Mouse (Mus musculus) embryonic facial prominence, embryonic 12.5 days (tissue): ENCODE measurements around the gene Nfs1. TPM values are rescaled to one million over a fixed set of nuclear protein-coding genes. Genes with fewer than 3 reads are reported as not detected.
"Not testable (repeated sequence)": the region's sequence is repeated elsewhere in the genome, so short reads cannot be mapped to it uniquely, and the experiment has no call there.

Experiments
- ATAC-seq: fragments of 200-750 bp; cut with Nextera tagmentation; 2 replicates; pipeline ENCODE4 v1.8.0; 2017; ENCODE audit not compliant: insufficient number of reproducible peaks, insufficient read depth, low FRiP score, low TSS enrichment
- H3K27ac ChIP-seq: fragments of 300-500 bp; sonication (generic); 2 replicates; pipeline ENCODE4 v1.5.1; 2016; ENCODE audit warnings: mild to moderate bottlenecking
- H3K27me3 ChIP-seq: fragments of 300-500 bp; sonication (generic); 2 replicates; pipeline ENCODE4 v1.6.1; 2016; ENCODE audit warnings: mild to moderate bottlenecking, moderate library complexity
- H3K36me3 ChIP-seq: fragments of 300-500 bp; sonication (generic); 2 replicates; pipeline ENCODE4 v1.6.1; 2016; ENCODE audit warnings: mild to moderate bottlenecking
- H3K4me1 ChIP-seq: fragments of 300-500 bp; sonication (generic); 2 replicates; pipeline ENCODE4 v1.6.1; 2016
- H3K4me2 ChIP-seq: fragments of 300-500 bp; sonication (generic); replicated peaks from 2 replicates; pipeline ENCODE4 v1.6.1; 2016; ENCODE audit warnings: mild to moderate bottlenecking, moderate library complexity
- H3K4me3 ChIP-seq: fragments of 300-500 bp; sonication (generic); 2 replicates; pipeline ENCODE4 v1.5.1; 2016; ENCODE audit warnings: mild to moderate bottlenecking
- H3K9ac ChIP-seq: fragments of 300-500 bp; sonication (generic); 2 replicates; pipeline ENCODE4 v1.6.1; 2016; ENCODE audit warnings: mild to moderate bottlenecking, moderate library complexity
- H3K9me3 ChIP-seq: fragments of 300-500 bp; sonication (generic); 2 replicates; pipeline ENCODE4 v1.6.1; 2016; ENCODE audit warnings: mild to moderate bottlenecking, moderate library complexity
- WGBS: fragments of 180-500 bp; shearing (Covaris S2); methylation state at CpG from one replicate; pipeline ENCODE4 v1.1.7; 2016; 5-methylcytosine and 5-hydroxymethylcytosine counted together
- polyA plus RNA-seq: library from polyadenylated mRNA; unstranded; fragments of >200 nt; fragmentation: Nextera tagmentation; extraction: Ambion mirVana; gene quantifications from 2 replicates; pipeline ENCODE4 v1.2.1, GENCODE M21; 2016

Nfs1 gene
- polyA plus RNA-seq: 30.7 and 34.2 TPM in 2 replicates

DNA sequence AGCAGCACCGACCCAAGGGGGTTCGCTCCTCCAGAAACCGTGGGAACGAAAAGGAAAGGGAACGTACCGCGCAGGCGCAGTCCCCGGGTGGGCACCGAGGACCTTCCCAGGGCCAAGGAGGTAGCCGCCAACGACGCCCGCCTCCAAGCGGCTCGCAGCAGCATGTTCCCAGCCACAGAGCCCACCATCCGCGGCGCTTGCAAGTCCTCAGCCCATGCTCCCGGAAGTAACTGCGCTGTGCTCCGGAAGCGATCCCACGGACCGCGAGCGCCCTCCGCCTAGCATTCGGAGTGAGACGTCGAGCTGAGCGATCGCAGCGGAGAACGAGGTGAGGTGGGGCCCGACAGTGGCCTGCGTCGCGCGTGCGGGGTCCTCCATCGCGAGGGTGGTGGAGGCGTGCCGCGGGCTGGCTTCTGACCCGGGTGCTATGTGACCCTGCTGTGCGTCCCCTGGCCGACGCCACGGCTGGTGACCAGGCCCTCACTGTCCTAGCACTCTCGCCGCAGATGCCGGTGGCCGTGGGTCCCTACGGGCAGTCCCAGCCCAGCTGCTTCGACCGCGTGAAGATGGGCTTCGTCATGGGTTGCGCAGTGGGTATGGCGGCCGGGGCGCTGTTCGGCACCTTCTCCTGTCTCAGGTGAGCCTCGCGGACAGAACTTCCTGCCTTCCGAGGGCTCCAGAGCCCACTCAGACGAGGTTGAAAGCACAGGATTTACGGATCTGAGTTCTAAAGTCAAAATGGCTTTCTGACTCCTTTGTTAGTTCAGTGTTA is at the start of gene Nfs1, which contains the start of gene Romo1:
Gene Nfs1 (minus strand): TSS at position 234 of the 772 bp plus-strand sequence.
Gene Romo1 (plus strand): TSS at position 87 of the 772 bp plus-strand sequence.
- under 1% methylated on average over 70 of the region's 70 CpGs for WGBS
- peaks cover 28% of the 10 kb centered on the region for H3K36me3 ChIP-seq
- peak within 1 kb of the TSS; percentile 68 for H3K4me2 ChIP-seq
- H3K27ac ChIP-seq: peak within 1 kb of the TSS; percentile 94
- peak within 1 kb of the TSS; percentile 81 for H3K9ac ChIP-seq
- peak within 1 kb of the TSS; percentile 84 for H3K4me3 ChIP-seq
- peaks cover 13% of the 10 kb centered on the region; the same call in 1 of the 2 replicates for H3K4me1 ChIP-seq
- no peaks in the 10 kb centered on the region for H3K9me3 ChIP-seq
- ATAC-seq: peak; percentile 99
- H3K27me3 ChIP-seq: no peaks in the 10 kb centered on the region

DNA sequence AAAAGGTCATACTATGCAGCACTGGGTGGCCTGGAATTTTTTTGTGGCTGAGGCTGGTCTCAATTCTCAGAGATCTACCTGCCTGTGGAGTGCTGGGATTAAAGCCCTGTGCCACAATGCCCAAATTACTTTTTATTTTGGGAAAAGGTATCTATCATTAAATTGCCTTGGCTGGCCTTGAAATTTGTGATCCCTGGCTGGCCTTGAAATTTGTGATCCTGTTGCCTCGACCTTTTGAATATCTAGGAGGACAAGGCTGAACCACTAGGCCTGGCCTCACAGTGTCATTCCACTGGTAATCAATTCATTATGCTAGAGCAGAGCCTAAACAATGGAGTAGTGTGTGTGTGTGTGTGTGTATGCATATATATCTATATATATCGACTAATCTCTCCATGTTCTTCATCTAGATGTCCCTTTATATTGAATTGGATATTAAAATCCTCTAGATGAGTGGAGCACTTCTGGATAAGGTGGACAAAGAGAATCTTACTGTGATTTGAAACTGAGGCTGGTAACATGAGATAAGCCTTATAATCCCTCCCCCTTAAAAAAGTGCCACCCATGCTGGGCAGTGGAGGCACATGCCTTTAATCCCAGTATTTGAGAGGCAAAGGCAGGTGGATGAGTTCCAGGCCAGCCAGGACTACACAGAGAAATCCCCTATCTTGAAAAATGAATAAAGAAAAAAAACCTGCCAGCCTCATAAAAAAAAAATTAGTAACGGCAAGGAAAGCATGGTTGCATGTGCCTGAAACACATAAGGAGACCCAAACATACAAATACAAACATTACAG is 49.3 kb upstream of the Nfs1 start:
- no peak for ATAC-seq
- no peaks in the 10 kb centered on the region for H3K36me3 ChIP-seq
- H3K27ac ChIP-seq: no peak overlapping the region
- no peak overlapping the region for H3K4me2 ChIP-seq
- peaks cover 10% of the 10 kb centered on the region; the same call in 1 of the 2 replicates for H3K4me1 ChIP-seq
- no peaks in the 10 kb centered on the region for H3K9me3 ChIP-seq
- 57% methylated on average over 3 of the region's 3 CpGs for WGBS
- H3K27me3 ChIP-seq: no peaks in the 10 kb centered on the region
- no peak overlapping the region for H3K4me3 ChIP-seq
- H3K9ac ChIP-seq: no peak overlapping the region

DNA sequence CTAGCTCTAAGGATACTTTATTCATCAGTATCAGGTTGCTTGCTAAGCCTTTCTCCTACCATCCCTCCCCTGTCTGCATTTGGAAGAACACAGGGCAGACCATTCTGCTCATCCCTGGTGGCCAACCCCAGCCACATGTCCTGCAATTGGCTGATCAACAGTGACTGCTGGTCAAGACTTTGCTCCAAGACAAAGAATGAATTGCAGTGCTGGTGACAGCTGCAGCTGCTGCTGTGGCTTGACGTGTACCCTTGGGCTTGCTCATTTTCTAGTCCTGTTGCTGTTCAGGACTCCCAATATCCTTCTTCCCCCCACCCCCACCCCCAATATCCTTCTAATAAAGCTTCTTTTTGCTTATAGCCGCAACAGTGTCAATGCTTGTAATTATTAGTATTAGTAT is 48.1 kb upstream of the Nfs1 start:
- no peak for ATAC-seq
- H3K27me3 ChIP-seq: no peaks in the 10 kb centered on the region
- no peaks in the 10 kb centered on the region for H3K36me3 ChIP-seq
- H3K4me3 ChIP-seq: no peak overlapping the region
- H3K4me2 ChIP-seq: no peak overlapping the region
- H3K4me1 ChIP-seq: 0 out of 2 replicates have a peak, but pooled peaks cover 3% of the 10 kb centered on the region
- no peak overlapping the region for H3K9ac ChIP-seq
- 68% methylated on average over 2 of the region's 2 CpGs for WGBS
- H3K27ac ChIP-seq: no peak overlapping the region
- H3K9me3 ChIP-seq: no peaks in the 10 kb centered on the region

DNA sequence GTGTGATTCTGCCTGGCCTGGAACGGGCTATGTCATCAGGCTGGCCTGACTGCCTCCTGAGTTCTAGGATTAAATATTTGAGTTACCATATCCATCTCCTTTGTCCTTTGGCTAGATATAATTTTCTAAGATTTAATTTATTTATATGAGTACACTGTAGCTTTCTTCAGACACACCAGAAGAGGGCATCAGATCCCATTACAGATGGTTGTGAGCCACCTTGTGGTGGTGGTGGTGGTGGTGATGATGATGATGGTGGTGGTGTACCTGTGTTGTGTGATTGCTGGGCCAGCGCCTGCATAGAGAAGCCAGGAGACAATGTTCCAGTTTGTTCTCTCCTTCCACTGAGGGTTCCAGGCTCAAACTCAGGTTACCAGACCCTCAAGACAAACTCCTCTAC is 47.6 kb upstream of the Nfs1 start:
- Histone ChIP-seq H3K4me1 (0 out of 2 replicates have a peak, but pooled peaks cover 3% of the 10 kb centered on the region), H3K9ac (no peak overlapping the region), H3K4me2 (no peak overlapping the region), H3K36me3 (no peaks in the 10 kb centered on the region), H3K27me3 (no peaks in the 10 kb centered on the region), H3K9me3 (no peaks in the 10 kb centered on the region), H3K27ac (no peak overlapping the region), H3K4me3 (no peak overlapping the region)
- no peak for ATAC-seq
- 93% methylated on average over 2 of the region's 2 CpGs for WGBS

DNA sequence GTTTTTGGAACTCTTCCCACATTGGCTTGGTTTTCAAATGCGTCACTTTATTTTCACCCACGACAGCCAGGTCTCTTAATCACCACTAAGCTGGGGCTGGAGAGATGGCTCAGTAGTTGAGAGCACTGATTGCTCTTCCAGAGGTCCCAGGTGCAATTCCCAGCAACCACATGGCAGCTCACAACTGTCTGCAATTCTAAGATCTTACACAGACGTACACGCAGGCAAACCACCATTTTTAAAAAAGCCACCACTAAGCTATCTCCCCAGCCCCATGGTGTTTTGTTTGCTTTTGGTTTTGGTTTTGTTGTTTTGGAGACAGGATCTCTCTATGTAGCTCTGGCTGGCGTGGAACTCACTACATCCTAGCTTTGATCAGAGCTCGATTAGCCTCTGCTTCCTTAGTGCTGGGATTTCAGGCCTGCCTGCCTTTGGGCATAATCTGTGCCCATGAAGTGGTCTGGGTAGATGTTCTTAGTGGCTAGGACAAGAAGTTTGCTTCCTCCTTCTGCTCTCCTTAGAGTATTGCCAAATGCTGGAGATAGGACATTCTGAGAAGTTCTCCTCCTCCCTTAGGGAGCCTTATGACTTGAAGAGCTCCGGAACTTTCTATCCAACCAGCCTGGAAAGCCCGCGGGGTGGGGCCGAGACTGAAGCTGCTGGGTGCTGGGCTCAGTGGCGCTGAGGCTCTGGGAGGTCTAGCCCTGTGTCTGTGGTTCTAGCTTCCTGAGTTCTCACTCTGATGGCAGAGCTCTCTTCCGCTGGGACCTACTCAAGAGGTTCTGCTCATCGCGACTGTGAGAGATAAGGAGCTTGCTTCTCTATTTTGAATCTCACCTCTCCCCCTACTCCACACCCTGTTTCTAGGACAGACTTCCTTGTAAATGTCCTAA is 46.3 kb upstream of the Nfs1 start:
- H3K9ac ChIP-seq: no peak overlapping the region
- no peaks in the 10 kb centered on the region for H3K27me3 ChIP-seq
- no peak overlapping the region for H3K27ac ChIP-seq
- H3K36me3 ChIP-seq: no peaks in the 10 kb centered on the region
- no peaks in the 10 kb centered on the region for H3K9me3 ChIP-seq
- WGBS: 85% methylated on average over 14 of the region's 14 CpGs
- no peak for ATAC-seq
- no peak overlapping the region for H3K4me2 ChIP-seq
- H3K4me3 ChIP-seq: no peak overlapping the region
- no peaks in the 10 kb centered on the region for H3K4me1 ChIP-seq

DNA sequence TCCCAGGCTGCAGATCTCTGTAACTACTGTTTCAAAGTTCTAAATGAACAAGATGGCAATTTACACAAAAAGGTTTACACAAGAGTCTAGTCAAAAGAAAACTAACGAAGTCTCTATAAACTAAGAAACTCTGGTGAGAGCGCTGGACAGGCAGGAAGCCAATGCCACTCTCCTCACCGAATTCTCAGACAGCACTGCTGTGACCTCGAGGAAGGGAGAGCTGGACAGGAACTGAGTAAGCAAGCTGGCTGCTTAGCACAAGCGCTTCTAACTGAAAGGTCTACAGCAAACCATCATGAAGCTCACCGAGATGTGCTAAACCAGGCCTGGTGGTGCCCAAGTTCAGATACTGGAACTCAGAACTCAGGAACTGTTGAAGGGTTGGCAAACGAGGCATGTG is 45.3 kb upstream of the Nfs1 start:
- not testable (repeated sequence) for H3K4me1 ChIP-seq, H3K36me3 ChIP-seq, H3K9me3 ChIP-seq, H3K4me2 ChIP-seq, H3K27ac ChIP-seq, H3K27me3 ChIP-seq, H3K4me3 ChIP-seq, ATAC-seq, H3K9ac ChIP-seq
- WGBS: 79% methylated on average over 7 of the region's 7 CpGs

DNA sequence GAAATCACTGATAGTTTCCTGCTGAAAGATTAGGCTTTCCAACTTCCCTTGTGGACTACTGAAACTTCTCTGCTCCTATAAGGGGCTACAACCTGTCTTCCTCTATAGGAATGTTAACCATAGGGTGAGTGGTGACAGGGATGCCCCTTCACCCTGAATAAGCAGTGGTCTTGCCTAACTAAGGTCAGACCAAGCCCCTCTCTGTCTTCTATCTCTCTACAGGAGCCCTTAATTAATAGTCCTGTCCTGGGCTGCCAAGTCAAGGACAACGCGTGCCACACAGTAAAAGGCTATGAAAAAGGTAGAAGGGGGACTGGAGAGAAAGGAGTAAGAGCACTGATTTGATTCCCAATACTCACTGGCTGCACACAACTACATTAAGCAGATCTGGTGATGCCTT is 37.6 kb upstream of the Nfs1 start:
- Histone ChIP-seq H3K27ac (no peak overlapping the region), H3K4me2 (no peak overlapping the region), H3K27me3 (no peaks in the 10 kb centered on the region), H3K9me3 (no peaks in the 10 kb centered on the region), H3K4me3 (no peak overlapping the region), H3K9ac (no peak overlapping the region), H3K4me1 (peaks cover 17% of the 10 kb centered on the region), H3K36me3 (peaks cover 15% of the 10 kb centered on the region)
- WGBS: 67% methylated on average over 2 of the region's 2 CpGs
- no peak for ATAC-seq

DNA sequence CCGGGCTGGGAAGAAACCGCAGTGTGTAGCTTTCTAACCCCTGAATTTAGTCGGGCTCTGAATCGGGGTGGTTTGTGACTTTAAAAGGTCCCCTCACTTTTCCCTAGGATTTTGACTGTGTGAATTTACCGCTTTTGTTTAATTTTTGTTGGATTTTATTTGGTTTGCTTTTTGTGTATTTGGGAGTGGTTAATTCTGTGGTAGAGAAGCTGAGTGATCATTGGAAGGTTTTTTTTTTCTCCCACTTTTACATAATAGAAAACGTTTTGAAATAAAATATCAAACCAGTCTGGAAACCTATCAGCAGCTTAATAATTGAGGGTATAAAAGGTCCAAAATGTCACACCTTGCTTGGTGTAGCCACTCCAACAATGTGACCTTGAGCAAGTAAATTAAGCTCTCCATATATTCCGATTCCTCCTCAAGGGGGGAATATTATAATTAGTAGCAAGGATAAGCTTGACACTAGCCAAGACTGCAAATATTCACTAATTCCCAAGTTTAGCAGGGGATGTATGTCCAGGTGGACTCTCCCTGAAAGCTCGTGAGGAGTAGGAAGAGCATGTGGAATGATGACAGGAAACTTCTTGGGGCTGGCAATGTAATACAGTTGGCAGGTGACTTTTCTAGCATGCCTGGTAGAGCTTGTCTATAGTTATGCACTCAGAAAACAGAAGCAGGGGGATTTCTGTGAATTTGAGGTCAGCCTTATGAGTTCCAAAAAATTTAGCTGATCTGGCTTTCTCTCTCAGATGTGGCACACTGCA is 37.0 kb upstream of the Nfs1 start:
- Histone ChIP-seq H3K36me3 (peaks cover 17% of the 10 kb centered on the region), H3K27ac (peak overlapping the region; percentile 88), H3K9ac (peak overlapping the region; percentile 100), H3K9me3 (no peaks in the 10 kb centered on the region), H3K4me3 (peak overlapping the region; percentile 100), H3K4me1 (peaks cover 17% of the 10 kb centered on the region), H3K27me3 (no peaks in the 10 kb centered on the region), H3K4me2 (peak overlapping the region; percentile 65)
- 16% methylated on average over 8 of the region's 8 CpGs for WGBS
- ATAC-seq: no peak; the same call in 1 of the 2 replicates

DNA sequence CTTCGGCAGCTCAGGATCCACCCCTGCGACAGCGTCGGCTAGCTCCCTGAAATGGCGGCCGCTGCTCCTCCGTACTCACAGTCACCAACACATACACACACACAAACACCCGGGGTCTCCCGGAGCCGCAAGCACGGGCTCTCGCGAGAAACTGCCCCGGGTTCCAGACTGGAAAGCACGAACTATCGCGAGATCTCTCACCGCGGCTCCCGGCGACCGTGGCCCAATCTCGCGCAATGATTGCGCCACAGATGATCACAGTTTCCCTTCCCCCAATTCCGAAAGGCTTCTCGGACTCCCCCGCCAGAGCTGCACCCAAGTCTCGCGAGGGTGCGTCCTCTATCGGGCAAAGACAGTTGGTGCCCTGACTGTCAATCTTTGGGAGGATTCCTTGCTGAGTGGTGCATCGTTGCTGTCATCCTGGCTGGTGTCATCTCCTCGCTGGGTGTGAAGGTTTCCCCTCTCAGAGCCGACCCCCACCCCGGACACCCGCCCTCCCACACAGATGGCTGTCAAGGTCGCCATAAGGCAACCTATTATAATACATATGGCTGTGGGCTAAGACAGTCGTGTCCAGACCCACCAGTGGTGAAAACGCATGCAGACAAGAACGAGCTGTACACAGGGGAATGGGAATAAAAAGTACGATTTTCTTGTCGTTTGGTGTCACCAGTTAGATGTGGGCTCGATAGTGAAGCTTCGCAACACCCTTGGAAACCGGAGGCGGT is 36.3 kb upstream of the Nfs1 start, which contains the start of gene Rbm39:
Gene Rbm39 (minus strand): TSS at position 145 of the 728 bp plus-strand sequence.
- no peaks in the 10 kb centered on the region for H3K9me3 ChIP-seq
- H3K4me3 ChIP-seq: peak within 1 kb of the TSS; percentile 100
- ATAC-seq: peak; percentile 95
- peak within 1 kb of the TSS; percentile 83 for H3K4me2 ChIP-seq
- WGBS: under 1% methylated on average over 47 of the region's 47 CpGs
- H3K9ac ChIP-seq: peak within 1 kb of the TSS; percentile 100
- peaks cover 22% of the 10 kb centered on the region for H3K36me3 ChIP-seq
- H3K4me1 ChIP-seq: peaks cover 17% of the 10 kb centered on the region
- H3K27ac ChIP-seq: peak within 1 kb of the TSS; percentile 97
- H3K27me3 ChIP-seq: no peaks in the 10 kb centered on the region

DNA sequence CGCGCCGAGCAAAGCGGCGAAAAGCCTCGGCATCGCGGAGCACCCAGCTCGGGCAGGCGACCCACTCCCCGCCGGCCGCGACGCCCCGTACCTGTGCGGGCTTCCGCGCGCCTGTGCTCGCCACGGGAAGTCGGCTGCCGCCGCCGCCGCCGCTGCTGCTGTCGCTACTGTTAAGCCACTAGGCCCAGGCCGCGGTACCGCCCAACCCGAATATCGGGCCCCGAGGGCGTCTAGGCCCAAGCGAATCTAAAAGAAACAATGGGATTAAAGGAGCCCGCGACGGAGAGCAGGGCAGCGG is 35.8 kb upstream of the Nfs1 start:
- Histone ChIP-seq H3K9me3 (no peaks in the 10 kb centered on the region), H3K9ac (peak overlapping the region; percentile 100), H3K36me3 (peaks cover 22% of the 10 kb centered on the region), H3K4me3 (peak overlapping the region; percentile 100), H3K4me1 (peaks cover 17% of the 10 kb centered on the region), H3K4me2 (peak overlapping the region; percentile 83; the same call in 1 of the 2 replicates), H3K27ac (peak overlapping the region; percentile 97), H3K27me3 (no peaks in the 10 kb centered on the region)
- WGBS: under 1% methylated on average over 33 of the region's 41 CpGs
- peak; percentile 58 for ATAC-seq
